Mouse (Mus musculus): Measurements from ENCODE around the gene Slc2a8. TPM values are rescaled to one million over a fixed set of nuclear protein-coding genes. Genes with fewer than 3 reads are reported as not detected.

Gene Slc2a8
- polyA plus RNA-seq, 1 experiment from 2014 or later = 36.8 TPM

GRCm38 (mm10) chr2:32928947-32929829 lies 52.7 kb downstream of the Slc2a8 start:
- Histone ChIP-seq H3K4me1 (replicated peaks; ENCODE audit: insufficient read depth, low read length) (no peaks in the 10 kb centered on the region), H3K4me3 (replicated peaks; ENCODE audit: low read depth, low read length) (no peak overlapping the region), H3K4me2 (ENCODE audit: low read length) (no peak overlapping the region), H3K36me3 (ENCODE audit: insufficient read depth, low read length) (0 out of 2 replicates have a peak, but pooled peaks cover 15% of the 10 kb centered on the region), H3K9me3 (replicated peaks; ENCODE audit: low read length) (no peaks in the 10 kb centered on the region), H3K9ac (ENCODE audit: low read depth, low read length) (no peak overlapping the region), H3K27me3 (ENCODE audit: insufficient read depth, low read length) (no peaks in the 10 kb centered on the region), H3K27ac (no peak overlapping the region)
- 84% methylated on average over 19 of the region's 19 CpGs for WGBS
- TF ChIP-seq CTCF (IDR thresholded peaks at IDR 0.05; ENCODE audit: low read depth) = no peak
- DNase-seq (ENCODE audit: low spot score) = no peak
- ATAC-seq (replicated peaks; ENCODE audit: low FRiP score, low read depth) = no peak

- Histone ChIP-seq H3K9ac (ENCODE audit: low read depth, low read length) (no peak overlapping the region), H3K27ac (no peak overlapping the region), H3K9me3 (replicated peaks; ENCODE audit: low read length) (no peaks in the 10 kb centered on the region), H3K4me2 (ENCODE audit: low read length) (no peak overlapping the region), H3K27me3 (ENCODE audit: insufficient read depth, low read length) (no peaks in the 10 kb centered on the region), H3K4me3 (replicated peaks; ENCODE audit: low read depth, low read length) (no peak overlapping the region), H3K4me1 (replicated peaks; ENCODE audit: insufficient read depth, low read length) (no peaks in the 10 kb centered on the region), H3K36me3 (ENCODE audit: insufficient read depth, low read length) (peaks cover 19% of the 10 kb centered on the region)
- DNase-seq (ENCODE audit: low spot score) (peak; percentile 90), ATAC-seq (replicated peaks; ENCODE audit: low FRiP score, low read depth) (peak; percentile 47)
- 26% methylated on average over 10 of the region's 10 CpGs for WGBS
- TF ChIP-seq CTCF (IDR thresholded peaks at IDR 0.05; ENCODE audit: low read depth) = peak; percentile 92
Observed at GRCm38 (mm10) chr2:32928235-32928946, 53.5 kb downstream of the Slc2a8 start.

- Histone ChIP-seq H3K36me3 (ENCODE audit: insufficient read depth, low read length) (peaks cover 26% of the 10 kb centered on the region), H3K27ac (no peak overlapping the region), H3K4me1 (replicated peaks; ENCODE audit: insufficient read depth, low read length) (no peaks in the 10 kb centered on the region), H3K9me3 (replicated peaks; ENCODE audit: low read length) (no peaks in the 10 kb centered on the region), H3K9ac (ENCODE audit: low read depth, low read length) (no peak overlapping the region), H3K27me3 (ENCODE audit: insufficient read depth, low read length) (no peaks in the 10 kb centered on the region), H3K4me2 (ENCODE audit: low read length) (no peak overlapping the region), H3K4me3 (replicated peaks; ENCODE audit: low read depth, low read length) (no peak overlapping the region)
- 73% methylated on average over 15 of the region's 15 CpGs for WGBS
- ATAC-seq (replicated peaks; ENCODE audit: low FRiP score, low read depth) (0 out of 2 replicates have a peak, but pooled peaks have one; percentile 2), DNase-seq (ENCODE audit: low spot score) (no peak)
- no peak for TF ChIP-seq CTCF (IDR thresholded peaks at IDR 0.05; ENCODE audit: low read depth)
Observed at GRCm38 (mm10) chr2:32927624-32928234, 54.2 kb downstream of the Slc2a8 start.

- Histone ChIP-seq H3K36me3 (ENCODE audit: insufficient read depth, low read length) (peaks cover 38% of the 10 kb centered on the region), H3K9me3 (replicated peaks; ENCODE audit: low read length) (no peaks in the 10 kb centered on the region), H3K27ac (no peak overlapping the region), H3K4me1 (replicated peaks; ENCODE audit: insufficient read depth, low read length) (no peaks in the 10 kb centered on the region), H3K9ac (ENCODE audit: low read depth, low read length) (no peak overlapping the region), H3K27me3 (ENCODE audit: insufficient read depth, low read length) (no peaks in the 10 kb centered on the region), H3K4me2 (ENCODE audit: low read length) (no peak overlapping the region), H3K4me3 (replicated peaks; ENCODE audit: low read depth, low read length) (no peak overlapping the region)
- WGBS = 85% methylated on average over 11 of the region's 12 CpGs
- DNase-seq (ENCODE audit: low spot score) (no peak), ATAC-seq (replicated peaks; ENCODE audit: low FRiP score, low read depth) (no peak; the same call in 1 of the 2 replicates)
- no peak for TF ChIP-seq CTCF (IDR thresholded peaks at IDR 0.05; ENCODE audit: low read depth)
Observed at GRCm38 (mm10) chr2:32926330-32927075, 55.4 kb downstream of the Slc2a8 start.

- no peaks in the 10 kb centered on the region for H3K27me3 ChIP-seq (ENCODE audit: insufficient read depth, low read length)
- 69% methylated on average over 10 of the region's 10 CpGs for WGBS
- no peak overlapping the region for H3K4me2 ChIP-seq (ENCODE audit: low read length)
- no peak for DNase-seq (ENCODE audit: low spot score)
- no peak for ATAC-seq (replicated peaks; ENCODE audit: low FRiP score, low read depth)
- no peak overlapping the region for H3K27ac ChIP-seq
- H3K4me1 ChIP-seq (replicated peaks; ENCODE audit: insufficient read depth, low read length) = no peaks in the 10 kb centered on the region
- no peak overlapping the region for H3K9ac ChIP-seq (ENCODE audit: low read depth, low read length)
- H3K4me3 ChIP-seq (replicated peaks; ENCODE audit: low read depth, low read length) = no peak overlapping the region
- no peak for TF ChIP-seq CTCF (IDR thresholded peaks at IDR 0.05; ENCODE audit: low read depth)
- H3K36me3 ChIP-seq (ENCODE audit: insufficient read depth, low read length) = peaks cover 55% of the 10 kb centered on the region
- no peaks in the 10 kb centered on the region for H3K9me3 ChIP-seq (replicated peaks; ENCODE audit: low read length)
Observed at GRCm38 (mm10) chr2:32924306-32924844, 57.5 kb downstream of the Slc2a8 start.

All from kidney, postnatal 0 days (tissue).